Mouse (Mus musculus): ENCODE results near the gene Coa7.
A peak's percentile ranks its signal among the peaks of the same experiment; 100 is the strongest.

GRCm38 (mm10) chr4:108327730-108328484 is at the start of gene Coa7:
- no peak for TF ChIP-seq CTCF (IDR thresholded peaks at IDR 0.05; ENCODE audit: borderline replicate concordance, insufficient read depth, low read length)
- TF ChIP-seq POLR2A (IDR thresholded peaks at IDR 0.05; ENCODE audit: low read depth, low read length), result peak; percentile 44

Data from embryonic fibroblast, embryonic 13.5 days (primary cell).